Mouse (Mus musculus) stomach, postnatal 0 days (tissue): ENCODE measurements at regions not wholly inside any gene's neighbourhood (a gene's known extent, or its start where the extent isn't known, plus 50 kb on each side); places are given as distances from the start of the nearest gene placed in this dataset.

ENCODE experiments used
- ATAC-seq: fragments of 200-750 bp; cut with Nextera tagmentation; 2 replicates; pipeline ENCODE4 v1.8.0; 2017; ENCODE audit not compliant: low FRiP score, low TSS enrichment
- DNase-seq: peaks from one replicate; pipeline ENCODE4 v3.0.0-alpha.2; 2016; ENCODE audit warnings: low spot score
- H3K27ac ChIP-seq: fragments of 300-500 bp; sonication (generic); replicated peaks from 2 replicates; pipeline ENCODE4 v1.5.1; 2014; ENCODE audit warnings: mild to moderate bottlenecking, control low read depth
- H3K27me3 ChIP-seq: fragments of 300-500 bp; sonication (generic); 2 replicates; pipeline ENCODE4 v1.6.1; 2014; ENCODE audit warnings: low read length; ENCODE audit not compliant: control insufficient read depth, insufficient read depth
- H3K36me3 ChIP-seq: fragments of 300-500 bp; sonication (generic); 2 replicates; pipeline ENCODE4 v1.6.1; 2014; ENCODE audit warnings: low read length, mixed read lengths; ENCODE audit not compliant: control insufficient read depth, insufficient read depth
- H3K4me1 ChIP-seq: fragments of 300-500 bp; sonication (generic); replicated peaks from 2 replicates; pipeline ENCODE4 v1.6.1; 2014; ENCODE audit warnings: antibody characterized with exemption; ENCODE audit not compliant: control insufficient read depth, insufficient read depth
- H3K4me2 ChIP-seq: fragments of 300-500 bp; sonication (generic); replicated peaks from 2 replicates; pipeline ENCODE4 v1.6.1; 2014; ENCODE audit warnings: low read depth, mild to moderate bottlenecking, control low read depth, moderate library complexity
- H3K4me3 ChIP-seq: fragments of 300-500 bp; sonication (generic); 2 replicates; pipeline ENCODE4 v1.5.1; 2014; ENCODE audit warnings: low read depth, low read length, control low read depth
- H3K9ac ChIP-seq: fragments of 300-500 bp; sonication (generic); 2 replicates; pipeline ENCODE4 v1.6.1; 2014; ENCODE audit warnings: mild to moderate bottlenecking, low read length, control low read depth, mixed read lengths
- H3K9me3 ChIP-seq: fragments of 300-500 bp; sonication (generic); 2 replicates; pipeline ENCODE4 v1.6.1; 2016; ENCODE audit warnings: low read length; ENCODE audit not compliant: control insufficient read depth
- CTCF ChIP-seq: IDR thresholded peaks from 2 replicates; pipeline ENCODE4 v1.5.1; 2016; ENCODE audit warnings: antibody characterized with exemption, low read depth, mild to moderate bottlenecking, moderate library complexity
- EP300 ChIP-seq: optimal IDR thresholded peaks from 2 replicates; pipeline ENCODE3; 2016; ENCODE audit warnings: antibody characterized with exemption
- WGBS: fragments of 180-500 bp; shearing (Covaris S2); extraction: QIAGEN DNeasy Blood & Tissue Kit; methylation state at CpG from one replicate; pipeline ENCODE4 v1.1.7; 2014; 5-methylcytosine and 5-hydroxymethylcytosine counted together

DNA sequence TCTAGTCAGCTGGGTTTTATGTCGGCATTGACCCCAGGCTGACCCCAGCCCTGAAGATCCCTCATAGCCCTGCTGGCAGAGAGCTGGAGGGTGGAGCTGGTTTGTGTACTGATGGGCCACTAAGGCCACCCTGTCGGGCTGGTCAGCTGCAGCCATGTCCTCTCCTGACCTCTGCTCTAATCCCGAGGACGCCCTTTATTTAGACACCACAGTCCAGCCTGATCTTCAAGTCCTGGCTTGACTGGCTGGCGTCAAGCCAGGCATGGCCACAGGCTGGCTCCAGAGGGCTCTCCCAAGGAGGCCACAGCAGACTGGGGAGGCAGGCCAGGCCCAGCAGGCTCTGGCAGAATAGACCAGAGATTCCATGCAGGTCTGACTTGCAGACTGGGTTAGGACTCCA, 264.8 kb downstream of the Bcor start:
- Histone ChIP-seq H3K27me3 (no peaks in the 10 kb centered on the region), H3K9me3 (no peaks in the 10 kb centered on the region), H3K36me3 (no peaks in the 10 kb centered on the region), H3K9ac (no peak overlapping the region), H3K4me2 (no peak overlapping the region), H3K4me1 (no peaks in the 10 kb centered on the region), H3K4me3 (no peak overlapping the region), H3K27ac (no peak overlapping the region)
- ATAC-seq (peak; percentile 49; the same call in 1 of the 2 replicates), DNase-seq (no peak)
- TF ChIP-seq EP300 (no peak), CTCF (no peak)
- WGBS, result 29% methylated on average over 5 of the region's 5 CpGs

- ATAC-seq, result no peak
- Histone ChIP-seq H3K4me3 (no peak overlapping the region), H3K4me1 (no peaks in the 10 kb centered on the region), H3K27me3 (no peaks in the 10 kb centered on the region), H3K27ac (no peak overlapping the region), H3K9ac (no peak overlapping the region), H3K4me2 (no peak overlapping the region), H3K36me3 (no peaks in the 10 kb centered on the region), H3K9me3 (no peaks in the 10 kb centered on the region)
- TF ChIP-seq EP300, result no peak
- no peak for TF ChIP-seq CTCF
- DNase-seq, result no peak
- 94% methylated on average over 8 of the region's 8 CpGs for WGBS
Measured at GRCm38 (mm10) chrX:11898280-11898679, 261.9 kb downstream of the Bcor start.

DNA sequence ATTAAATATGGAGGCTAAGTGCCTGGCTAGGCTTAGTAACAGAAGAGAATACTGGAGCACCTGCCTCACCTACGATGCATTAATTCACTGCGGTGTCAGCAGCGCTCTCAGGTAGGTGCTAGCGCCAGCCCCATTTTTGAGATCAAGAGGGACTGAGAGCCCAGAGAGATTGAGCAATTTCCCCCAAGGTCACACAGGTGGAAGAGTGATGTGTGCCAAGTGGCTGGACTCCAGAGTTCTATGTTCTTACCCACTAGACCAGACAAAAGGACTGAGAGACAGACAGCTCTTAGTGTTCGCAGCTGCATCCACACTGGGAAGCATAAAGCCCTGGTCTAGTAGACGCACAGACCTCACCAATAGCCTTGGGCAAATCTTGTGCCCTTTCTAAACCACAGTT, 261.1 kb downstream of the Bcor start:
- DNase-seq, result no peak
- Histone ChIP-seq H3K4me3 (no peak overlapping the region), H3K9me3 (no peaks in the 10 kb centered on the region), H3K4me2 (no peak overlapping the region), H3K9ac (no peak overlapping the region), H3K36me3 (no peaks in the 10 kb centered on the region), H3K27me3 (no peaks in the 10 kb centered on the region), H3K4me1 (no peaks in the 10 kb centered on the region), H3K27ac (no peak overlapping the region)
- no peak for ATAC-seq
- TF ChIP-seq EP300 (no peak), CTCF (no peak)
- 92% methylated on average over 6 of the region's 6 CpGs for WGBS

DNA sequence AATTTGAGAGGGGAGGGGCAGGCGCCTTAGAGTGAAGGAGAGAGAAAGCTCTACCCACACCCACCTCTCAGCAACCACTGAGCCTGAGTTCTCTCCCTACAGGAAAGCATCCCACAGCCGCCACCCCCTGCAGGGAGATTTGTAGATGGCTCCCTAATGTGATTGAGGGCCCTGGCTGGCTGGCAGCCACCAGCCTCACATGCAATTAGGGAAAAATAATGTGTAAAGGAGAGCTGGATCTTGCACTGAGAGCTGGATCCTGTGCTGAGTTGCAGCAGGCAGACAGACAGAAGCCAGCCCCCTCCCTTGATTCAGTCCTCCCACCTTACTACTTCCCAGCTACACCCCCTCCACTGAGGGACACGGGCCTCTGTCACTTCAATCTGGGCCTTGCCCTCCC, 260.2 kb downstream of the Bcor start:
- Histone ChIP-seq H3K4me1 (no peaks in the 10 kb centered on the region), H3K4me2 (no peak overlapping the region), H3K9ac (no peak overlapping the region), H3K27ac (no peak overlapping the region), H3K4me3 (no peak overlapping the region), H3K36me3 (no peaks in the 10 kb centered on the region), H3K27me3 (no peaks in the 10 kb centered on the region), H3K9me3 (no peaks in the 10 kb centered on the region)
- 66% methylated on average over 3 of the region's 3 CpGs for WGBS
- ATAC-seq, result no peak
- TF ChIP-seq CTCF (no peak), EP300 (no peak)
- no peak for DNase-seq

GRCm38 (mm10) chrX:11901791-11902190, 258.4 kb downstream of the Bcor start:
- ATAC-seq (no peak), DNase-seq (no peak)
- H3K9ac ChIP-seq, result no peak overlapping the region
- H3K4me2 ChIP-seq, result no peak overlapping the region
- H3K36me3 ChIP-seq, result no peaks in the 10 kb centered on the region
- H3K4me1 ChIP-seq, result no peaks in the 10 kb centered on the region
- TF ChIP-seq EP300, result no peak
- TF ChIP-seq CTCF, result no peak
- no peak overlapping the region for H3K4me3 ChIP-seq
- WGBS, result 59% methylated on average over 5 of the region's 5 CpGs
- H3K27ac ChIP-seq, result no peak overlapping the region
- H3K27me3 ChIP-seq, result no peaks in the 10 kb centered on the region
- no peaks in the 10 kb centered on the region for H3K9me3 ChIP-seq

DNA sequence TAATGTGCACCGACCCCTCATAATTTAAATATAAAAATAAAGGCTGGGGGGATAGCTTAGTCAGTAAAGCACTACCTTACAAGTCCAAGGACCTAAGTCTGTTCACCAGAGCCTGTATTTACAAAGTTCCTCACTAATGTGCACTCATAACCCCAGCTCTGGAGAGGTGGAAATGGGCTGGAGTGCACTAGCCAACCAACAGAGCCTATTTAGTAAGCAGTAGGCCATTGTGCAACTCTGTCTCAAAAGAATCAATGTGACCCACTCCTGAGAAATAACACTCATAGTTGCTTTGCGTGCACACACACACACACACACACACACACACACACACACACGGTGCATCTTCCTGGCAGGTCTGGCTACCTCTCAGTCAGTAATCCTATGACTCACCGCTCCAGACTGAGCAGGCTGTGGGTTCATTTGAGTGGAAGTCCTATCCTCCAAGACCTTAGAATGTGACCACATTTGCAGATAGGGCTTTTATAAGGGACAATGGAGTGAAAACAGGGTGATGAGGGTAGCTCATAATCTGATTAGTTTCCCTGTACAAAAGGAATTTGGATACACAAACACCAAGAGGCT, 256.9 kb downstream of the Bcor start:
- Histone ChIP-seq H3K27ac (no peak overlapping the region), H3K4me3 (no peak overlapping the region), H3K9ac (no peak overlapping the region), H3K9me3 (no peaks in the 10 kb centered on the region), H3K4me2 (no peak overlapping the region), H3K4me1 (no peaks in the 10 kb centered on the region), H3K36me3 (no peaks in the 10 kb centered on the region), H3K27me3 (no peaks in the 10 kb centered on the region)
- TF ChIP-seq EP300, result no peak
- 79% methylated on average over 4 of the region's 4 CpGs for WGBS
- DNase-seq (no peak), ATAC-seq (no peak)
